Mouse (Mus musculus): ENCODE data around the gene Acsl1.

GRCm38 (mm10) chr8:46488085-46488561, 17.3 kb downstream of the Acsl1 start:
- TF ChIP-seq CTCF (IDR thresholded peaks at IDR 0.05; ENCODE audit: extremely low read depth, insufficient read length, insufficient replicate concordance, low read depth, low read length): no peak
- no peak for TF ChIP-seq POLR2A (IDR thresholded peaks at IDR 0.05; ENCODE audit: low read depth, low read length)
